9 mouse cellular contexts compared by ENCODE assay signal in the genomic region with DNA sequence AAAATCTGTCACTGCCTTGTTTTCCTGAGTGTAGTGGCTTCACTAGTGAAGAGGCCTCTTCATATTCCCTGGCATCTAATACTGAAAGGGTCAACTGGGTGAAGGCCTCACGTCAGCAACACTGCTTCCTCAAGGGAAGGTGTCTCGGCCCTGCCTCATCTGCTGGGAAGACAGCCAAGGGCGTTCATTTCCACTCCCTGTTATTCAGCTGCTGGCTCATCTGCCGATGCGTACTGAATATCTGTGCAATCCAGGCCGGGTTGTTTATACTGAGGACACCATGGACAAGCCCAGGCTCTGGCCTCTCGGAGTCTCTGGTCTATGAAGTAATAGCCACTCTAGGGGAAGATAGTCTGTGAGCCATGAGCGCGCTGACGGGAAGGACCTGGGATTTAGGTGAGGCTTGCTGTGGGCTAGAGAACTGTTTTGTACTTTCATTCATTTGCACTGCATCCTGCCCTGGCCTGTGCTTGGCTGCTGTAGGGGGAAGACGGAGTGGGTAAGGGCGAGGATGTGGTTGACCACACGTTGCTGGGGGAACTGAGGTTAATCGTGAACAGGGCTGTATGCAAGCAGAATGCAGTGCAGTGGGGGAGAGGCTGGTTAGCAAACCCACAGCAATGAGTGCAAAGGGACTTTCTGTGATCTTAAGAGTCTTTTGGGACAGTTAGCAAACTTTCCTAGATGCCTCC. TPM values are rescaled to one million over a fixed set of nuclear protein-coding genes. Genes with fewer than 3 reads are reported as not detected.
DNase-seq lines count a peak whose midpoint lies in the region; ATAC-seq and TF ChIP-seq lines count a peak whose summit lies in the region.
"Had no signal": no experiment of that assay in that cellular context is flagged by ENCODE, and none has a peak within 500 bp of the region (broad histone marks: within the 10 kb centered on the region; RNA-seq: fewer than 3 reads in every experiment).

No protein-coding gene starts in this region.

- 0 out of 2 replicates have a peak overlapping the region, but pooled peaks have one; percentile 21 for H3K27ac ChIP-seq in midbrain, embryonic 13.5 days
- H3K27ac ChIP-seq in midbrain, embryonic 10.5 days (replicated peaks) = no peak overlapping the region
- H3K27ac ChIP-seq in kidney, postnatal 0 days = no peak overlapping the region
- H3K27ac ChIP-seq in hindbrain, embryonic 11.5 days (ENCODE audit: low read depth, low read length) = no peak overlapping the region
- H3K27ac ChIP-seq: stomach, embryonic 15.5 days had no signal

- no peaks in the 10 kb centered on the region; the same call in 1 of the 2 replicates for H3K9me3 ChIP-seq in midbrain, embryonic 13.5 days
- no peaks in the 10 kb centered on the region; the same call in 1 of the 2 replicates for H3K9me3 ChIP-seq in midbrain, embryonic 10.5 days (replicated peaks)
- H3K9me3 ChIP-seq in kidney, postnatal 0 days (replicated peaks; ENCODE audit: low read length) = no peaks in the 10 kb centered on the region
- no peaks in the 10 kb centered on the region for H3K9me3 ChIP-seq in hindbrain, embryonic 11.5 days (ENCODE audit: control insufficient read depth, low read length)
- H3K9me3 ChIP-seq: stomach, embryonic 15.5 days had no signal

- no peaks in the 10 kb centered on the region for H3K27me3 ChIP-seq in midbrain, embryonic 13.5 days
- no peaks in the 10 kb centered on the region for H3K27me3 ChIP-seq in midbrain, embryonic 10.5 days (ENCODE audit: low read depth, poor library complexity, severe bottlenecking)
- H3K27me3 ChIP-seq in kidney, postnatal 0 days (ENCODE audit: insufficient read depth, low read length) = no peaks in the 10 kb centered on the region
- H3K27me3 ChIP-seq in hindbrain, embryonic 11.5 days (ENCODE audit: control insufficient read depth, insufficient read depth, low read length) = no peaks in the 10 kb centered on the region
- H3K27me3 ChIP-seq: stomach, embryonic 15.5 days had no signal

- no peak overlapping the region for H3K9ac ChIP-seq in midbrain, embryonic 13.5 days (replicated peaks)
- no peak overlapping the region for H3K9ac ChIP-seq in kidney, postnatal 0 days (ENCODE audit: low read depth, low read length)
- H3K9ac ChIP-seq in hindbrain, embryonic 11.5 days (ENCODE audit: low read depth, low read length) = no peak overlapping the region
- H3K9ac ChIP-seq: stomach, embryonic 15.5 days had no signal

- H3K4me1 ChIP-seq in midbrain, embryonic 13.5 days (replicated peaks) = no peaks in the 10 kb centered on the region
- H3K4me1 ChIP-seq in midbrain, embryonic 10.5 days = peaks cover 3% of the 10 kb centered on the region
- no peaks in the 10 kb centered on the region for H3K4me1 ChIP-seq in kidney, postnatal 0 days (replicated peaks; ENCODE audit: insufficient read depth, low read length)
- no peaks in the 10 kb centered on the region for H3K4me1 ChIP-seq in hindbrain, embryonic 11.5 days (replicated peaks; ENCODE audit: control insufficient read depth, insufficient read depth, low read length)
- H3K4me1 ChIP-seq: stomach, embryonic 15.5 days had no signal

- H3K36me3 ChIP-seq in midbrain, embryonic 13.5 days = peaks cover 47% of the 10 kb centered on the region
- peaks cover 66% of the 10 kb centered on the region for H3K36me3 ChIP-seq in midbrain, embryonic 10.5 days
- peaks cover 19% of the 10 kb centered on the region; the same call in 1 of the 2 replicates for H3K36me3 ChIP-seq in kidney, postnatal 0 days (ENCODE audit: insufficient read depth, low read length)
- H3K36me3 ChIP-seq in hindbrain, embryonic 11.5 days (ENCODE audit: control insufficient read depth, insufficient read depth, low read length) = 0 out of 2 replicates have a peak, but pooled peaks cover 3% of the 10 kb centered on the region

- no peak for DNase-seq in midbrain, embryonic 10.5 days (ENCODE audit: low spot score)
- peak; percentile 37 for DNase-seq in c-Kit-positive CD71-negative TER-119-negative erythroid progenitor cells, embryonic 14.5 days (ENCODE audit: low read depth)
- DNase-seq in kidney, postnatal 0 days (ENCODE audit: low spot score) = peak; percentile 31
- DNase-seq in naive thymus-derived CD4-positive, alpha-beta T cell, adult 2 months (ENCODE audit: low read depth) = peak; percentile 90
- peak; percentile 53 to 75 for DNase-seq in urinary bladder, postnatal 36 days (ENCODE audit: low spot score in 2 of 2)
- no peak for DNase-seq in hindbrain, embryonic 11.5 days (ENCODE audit: low spot score)
- no peak for DNase-seq in cerebellum, postnatal 36 days

- ATAC-seq in midbrain, embryonic 13.5 days = no peak
- no peak for ATAC-seq in kidney, postnatal 0 days (replicated peaks; ENCODE audit: low FRiP score, low read depth)
- no peak for ATAC-seq in hindbrain, embryonic 11.5 days (ENCODE audit: low FRiP score)

- H3K4me2 ChIP-seq in midbrain, embryonic 13.5 days (replicated peaks) = no peak overlapping the region
- no peak overlapping the region for H3K4me2 ChIP-seq in kidney, postnatal 0 days (ENCODE audit: low read length)
- no peak overlapping the region for H3K4me2 ChIP-seq in hindbrain, embryonic 11.5 days (replicated peaks; ENCODE audit: low read depth, low read length)
- H3K4me2 ChIP-seq: stomach, embryonic 15.5 days had no signal

- TF ChIP-seq CTCF in kidney, postnatal 0 days (IDR thresholded peaks at IDR 0.05; ENCODE audit: low read depth) = no peak

- H3K4me3 ChIP-seq in midbrain, embryonic 13.5 days (replicated peaks) = no peak overlapping the region
- H3K4me3 ChIP-seq in midbrain, embryonic 10.5 days = no peak overlapping the region
- no peak overlapping the region for H3K4me3 ChIP-seq in kidney, postnatal 0 days (replicated peaks; ENCODE audit: low read depth, low read length)
- H3K4me3 ChIP-seq in hindbrain, embryonic 11.5 days (ENCODE audit: low read depth, low read length) = no peak overlapping the region
- H3K4me3 ChIP-seq: stomach, embryonic 15.5 days had no signal

- WGBS in midbrain, embryonic 13.5 days = 89% methylated on average over 14 of the region's 14 CpGs
- WGBS in midbrain, embryonic 10.5 days = 92% methylated on average over 14 of the region's 14 CpGs
- 71% methylated on average over 14 of the region's 14 CpGs for WGBS in kidney, postnatal 0 days
- 93% methylated on average over 14 of the region's 14 CpGs for WGBS in hindbrain, embryonic 11.5 days

RNA-seq across cellular contexts. Expression of a gene that starts 43.8 kb away (rescaled TPM):
- polyA plus RNA-seq in midbrain, embryonic 13.5 days (2015; fragmentation: Nextera tagmentation; extraction: Ambion mirVana) = not detected in 2 replicates
- polyA plus RNA-seq in midbrain, embryonic 10.5 days (2016; fragmentation: Nextera tagmentation; extraction: Ambion mirVana) = not detected in 2 replicates
- not detected in 2 replicates for polyA plus RNA-seq in kidney, postnatal 0 days (2015; fragmentation: Nextera tagmentation; extraction: Ambion mirVana)
- not detected in 2 replicates for polyA plus RNA-seq in hindbrain, embryonic 11.5 days (2014; fragmentation: Nextera tagmentation; extraction: Ambion mirVana)
- polyA plus RNA-seq: stomach, embryonic 15.5 days had no signal

RNA-seq across cellular contexts. Expression of a gene that starts 57.3 kb away (rescaled TPM):
- polyA plus RNA-seq in midbrain, embryonic 13.5 days (2015; fragmentation: Nextera tagmentation; extraction: Ambion mirVana) = not detected in 2 replicates
- polyA plus RNA-seq in midbrain, embryonic 10.5 days (2016; fragmentation: Nextera tagmentation; extraction: Ambion mirVana) = not detected in 2 replicates
- polyA plus RNA-seq in kidney, postnatal 0 days (2015; fragmentation: Nextera tagmentation; extraction: Ambion mirVana) = not detected in 2 replicates
- polyA plus RNA-seq in hindbrain, embryonic 11.5 days (2014; fragmentation: Nextera tagmentation; extraction: Ambion mirVana) = not detected in 2 replicates
- polyA plus RNA-seq: stomach, embryonic 15.5 days had no signal

Comparison
In these comparisons a context has a peak if more than half of its experiments do, and no peak if none do; other contexts are left out.
1. DNase-seq: peak in c-Kit-positive CD71-negative TER-119-negative erythroid progenitor cells, embryonic 14.5 days (single experiment), kidney, postnatal 0 days (single experiment), naive thymus-derived CD4-positive, alpha-beta T cell, adult 2 months (single experiment) and urinary bladder, postnatal 36 days (2 of 2); none in midbrain, embryonic 10.5 days (single experiment), hindbrain, embryonic 11.5 days (single experiment) and cerebellum, postnatal 36 days (0 of 2).